Mouse (Mus musculus): Measurements from ENCODE around the gene Pofut1. TPM values are rescaled to one million over a fixed set of nuclear protein-coding genes. Genes with fewer than 3 reads are reported as not detected.

Pofut1 gene
- polyA plus RNA-seq (2021), result 16.9 TPM

- no peaks in the 10 kb centered on the region for H3K27me3 ChIP-seq
- ATAC-seq (peak; percentile 87), DNase-seq (ENCODE audit: low read depth, low spot score) (peak; percentile 15)
- no peak for TF ChIP-seq CTCF (IDR thresholded peaks at IDR 0.05)
- in situ Hi-C loops (cut with MboI; ENCODE audit: low pct_unique_long_range_greater_than_20kb), result no loop called here
- ChIA-PET CTCF (no interaction called here), POLR2A (interaction anchor here (0.7 kb wide), 1 partner anchor 272 kb away, joined by 7 read pairs; no protein-coding TSS in a partner anchor)
Measured at GRCm38 (mm10) chr2:153241250-153242014, at the start of gene Pofut1, which contains the start of gene Plagl2. Gene Pofut1 (plus strand): TSS chr2:153241533. Gene Plagl2 (minus strand): TSS chr2:153241426.

GRCm38 (mm10) chr2:153194255-153194654 lies 47.1 kb upstream of the Pofut1 start:
- ATAC-seq (no peak), DNase-seq (ENCODE audit: low read depth, low spot score) (no peak)
- no peak for TF ChIP-seq CTCF (IDR thresholded peaks at IDR 0.05)
- H3K27me3 ChIP-seq, result no peaks in the 10 kb centered on the region
- POLR2A ChIA-PET, result interaction anchor here (0.7 to 0.9 kb wide), 2 partner anchors 10 to 20 kb away, joined by 3 read pairs; no protein-coding TSS in a partner anchor
- in situ Hi-C loops (cut with MboI; ENCODE audit: low pct_unique_long_range_greater_than_20kb), result no loop called here
- CTCF ChIA-PET, result interaction anchor here (1.0 to 1.8 kb wide), 4 partner anchors 9 to 12 kb away, joined by 3 to 7 read pairs (median 4); no protein-coding TSS in a partner anchor

GRCm38 (mm10) chr2:153198485-153198884 lies 42.8 kb upstream of the Pofut1 start:
- ChIA-PET POLR2A (no interaction called here), CTCF (interaction anchor here (1.1 to 1.2 kb wide), 2 partner anchors 12 to 51 kb away, joined by 3 read pairs; no protein-coding TSS in a partner anchor)
- ATAC-seq, result no peak
- DNase-seq (ENCODE audit: low read depth, low spot score), result no peak
- no peaks in the 10 kb centered on the region for H3K27me3 ChIP-seq
- no peak for TF ChIP-seq CTCF (IDR thresholded peaks at IDR 0.05)
- in situ Hi-C loops (cut with MboI; ENCODE audit: low pct_unique_long_range_greater_than_20kb), result no loop called here

DNA sequence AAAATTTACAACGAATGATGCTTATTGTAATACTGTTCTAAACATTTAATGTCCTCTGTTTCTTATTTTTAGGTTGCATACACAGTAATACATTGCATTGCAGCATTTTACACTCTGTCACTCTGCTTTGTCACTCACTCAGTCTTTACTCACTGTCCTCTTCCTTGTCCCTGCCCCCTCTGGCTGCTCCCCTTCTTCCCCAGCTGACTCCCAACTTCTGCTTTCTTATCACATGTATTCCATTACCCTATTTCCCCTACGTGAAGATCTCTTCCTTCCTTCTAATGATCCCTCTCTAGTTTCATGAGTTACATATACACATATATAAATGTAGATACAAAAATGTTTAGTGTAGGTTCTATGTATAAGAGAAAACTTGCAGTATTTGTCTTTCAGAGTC lies 42.2 kb upstream of the Pofut1 start:
- H3K27me3 ChIP-seq, result no peaks in the 10 kb centered on the region
- TF ChIP-seq CTCF (IDR thresholded peaks at IDR 0.05), result no peak
- DNase-seq (ENCODE audit: low read depth, low spot score) (no peak), ATAC-seq (no peak)
- in situ Hi-C loops (cut with MboI; ENCODE audit: low pct_unique_long_range_greater_than_20kb), result no loop called here
- POLR2A ChIA-PET, result no interaction called here
- CTCF ChIA-PET, result no interaction called here

GRCm38 (mm10) chr2:153202766-153203165 lies 38.6 kb upstream of the Pofut1 start:
- ChIA-PET POLR2A (interaction anchor here (0.8 kb wide), 1 partner anchor 13 kb away, joined by 4 read pairs; no protein-coding TSS in a partner anchor), CTCF (interaction anchor here (2.1 kb wide), 1 partner anchor 8 kb away, joined by 5 read pairs; no protein-coding TSS in a partner anchor)
- no peak for TF ChIP-seq CTCF (IDR thresholded peaks at IDR 0.05)
- no peak for DNase-seq (ENCODE audit: low read depth, low spot score)
- in situ Hi-C loops (cut with MboI; ENCODE audit: low pct_unique_long_range_greater_than_20kb), result no loop called here
- H3K27me3 ChIP-seq, result no peaks in the 10 kb centered on the region
- ATAC-seq, result no peak

GRCm38 (mm10) chr2:153208149-153208548 lies 33.2 kb upstream of the Pofut1 start:
- TF ChIP-seq CTCF (IDR thresholded peaks at IDR 0.05), result no peak
- POLR2A ChIA-PET, result interaction anchor here (0.6 kb wide), 1 partner anchor 16 kb away, joined by 4 read pairs; no protein-coding TSS in a partner anchor
- no peaks in the 10 kb centered on the region for H3K27me3 ChIP-seq
- in situ Hi-C loops (cut with MboI; ENCODE audit: low pct_unique_long_range_greater_than_20kb), result no loop called here
- DNase-seq (ENCODE audit: low read depth, low spot score) (no peak), ATAC-seq (no peak)
- CTCF ChIA-PET, result no interaction called here

- POLR2A ChIA-PET, result no interaction called here
- CTCF ChIA-PET, result no interaction called here
- no peak for TF ChIP-seq CTCF (IDR thresholded peaks at IDR 0.05)
- H3K27me3 ChIP-seq, result no peaks in the 10 kb centered on the region
- in situ Hi-C loops (cut with MboI; ENCODE audit: low pct_unique_long_range_greater_than_20kb), result no loop called here
- ATAC-seq (no peak), DNase-seq (ENCODE audit: low read depth, low spot score) (no peak)
Measured at GRCm38 (mm10) chr2:153209286-153209685, 32.0 kb upstream of the Pofut1 start.

DNA sequence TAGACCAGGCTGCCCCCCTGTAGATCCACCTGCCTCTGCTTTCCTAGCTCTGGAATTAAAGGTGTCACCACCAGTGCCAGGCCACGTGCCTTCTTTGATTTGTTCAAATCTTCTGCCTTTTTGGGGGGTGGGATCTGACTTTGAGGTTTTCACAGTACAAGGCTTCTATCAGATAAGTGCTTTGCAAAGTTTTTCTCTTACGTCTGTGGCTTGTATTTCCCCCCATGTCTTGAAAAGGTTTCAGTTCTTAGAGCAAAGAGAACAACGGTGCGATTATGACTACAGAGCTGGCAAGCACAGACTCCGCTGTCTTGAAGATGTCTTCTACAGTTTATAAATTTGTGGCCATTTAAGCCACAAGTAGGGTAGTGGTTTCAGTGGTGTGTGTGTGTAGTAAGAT lies 29.9 kb upstream of the Pofut1 start:
- no peak for TF ChIP-seq CTCF (IDR thresholded peaks at IDR 0.05)
- ATAC-seq (no peak), DNase-seq (ENCODE audit: low read depth, low spot score) (no peak)
- no peaks in the 10 kb centered on the region for H3K27me3 ChIP-seq
- CTCF ChIA-PET, result no interaction called here
- POLR2A ChIA-PET, result no interaction called here
- in situ Hi-C loops (cut with MboI; ENCODE audit: low pct_unique_long_range_greater_than_20kb), result no loop called here

DNA sequence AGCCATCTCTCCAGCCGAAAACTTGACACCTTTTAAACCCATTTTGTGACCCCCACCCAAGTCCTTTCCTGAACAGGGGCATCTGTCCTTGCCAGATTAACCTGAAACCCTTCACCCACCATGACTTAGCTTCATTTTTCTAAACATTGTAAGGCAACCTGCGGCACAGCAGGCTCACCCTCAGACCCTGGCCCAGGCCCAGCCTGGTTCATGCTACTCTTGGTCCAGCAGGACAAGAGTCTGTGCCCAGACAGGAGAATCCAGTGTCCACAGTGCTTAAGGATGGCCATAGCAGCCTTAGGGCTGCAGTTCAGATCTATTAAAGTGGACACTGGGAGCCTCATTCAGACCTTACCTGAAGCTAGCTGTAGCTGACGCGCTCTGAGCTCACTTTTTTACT lies 28.0 kb upstream of the Pofut1 start:
- no peaks in the 10 kb centered on the region for H3K27me3 ChIP-seq
- ATAC-seq (no peak), DNase-seq (ENCODE audit: low read depth, low spot score) (no peak)
- ChIA-PET POLR2A (interaction anchor here (0.6 kb wide), 1 partner anchor 13 kb away, joined by 3 read pairs; no protein-coding TSS in a partner anchor), CTCF (no interaction called here)
- in situ Hi-C loops (cut with MboI; ENCODE audit: low pct_unique_long_range_greater_than_20kb), result no loop called here
- no peak for TF ChIP-seq CTCF (IDR thresholded peaks at IDR 0.05)

DNA sequence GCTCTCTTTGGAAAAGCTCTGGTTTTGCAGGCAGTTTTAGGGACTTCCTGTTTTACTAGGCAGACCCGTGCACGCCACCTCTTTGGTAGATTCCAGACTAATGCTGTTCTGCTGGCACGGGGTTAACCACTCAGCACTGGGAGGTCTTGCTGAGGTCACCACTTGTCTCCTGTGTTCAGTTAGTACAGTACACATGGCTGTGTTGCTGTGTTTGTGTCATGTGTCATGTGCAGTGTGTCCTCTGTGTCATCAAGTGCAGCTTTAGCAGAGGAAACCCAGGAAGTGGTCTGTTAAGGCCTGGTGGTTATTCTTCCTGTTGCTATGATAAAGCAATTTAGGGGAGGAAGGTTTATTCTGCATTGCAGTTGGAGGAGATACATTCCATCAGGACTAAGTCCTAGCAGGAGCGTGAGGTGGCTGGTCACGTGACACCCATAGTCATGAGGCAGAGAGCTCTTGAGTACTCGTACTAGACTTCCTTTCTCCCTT lies 26.5 kb upstream of the Pofut1 start:
- POLR2A ChIA-PET, result no interaction called here
- in situ Hi-C loops (cut with MboI; ENCODE audit: low pct_unique_long_range_greater_than_20kb), result no loop called here
- H3K27me3 ChIP-seq, result no peaks in the 10 kb centered on the region
- DNase-seq (ENCODE audit: low read depth, low spot score), result no peak
- ATAC-seq, result no peak
- CTCF ChIA-PET, result no interaction called here
- no peak for TF ChIP-seq CTCF (IDR thresholded peaks at IDR 0.05)

- CTCF ChIA-PET, result interaction anchor here (1.0 to 1.4 kb wide), 2 partner anchors 9 to 134 kb away, joined by 3 read pairs; no protein-coding TSS in a partner anchor
- DNase-seq (ENCODE audit: low read depth, low spot score), result no peak
- in situ Hi-C loops (cut with MboI; ENCODE audit: low pct_unique_long_range_greater_than_20kb), result no loop called here
- no peaks in the 10 kb centered on the region for H3K27me3 ChIP-seq
- POLR2A ChIA-PET, result interaction anchor here (1.1 kb wide), 1 partner anchor 13 kb away, joined by 4 read pairs; no protein-coding TSS in a partner anchor
- TF ChIP-seq CTCF (IDR thresholded peaks at IDR 0.05), result no peak
- no peak for ATAC-seq
Measured at GRCm38 (mm10) chr2:153215421-153215820, 25.9 kb upstream of the Pofut1 start.

Measured in Patski (cell line).